Mouse (Mus musculus) frontal cortex, postnatal 36 days (tissue): Measurements from ENCODE around the gene Ccnl1.

Experiments used
- DNase-seq, 2 experiments: peaks; one replicate each; pipeline ENCODE4 v3.0.0; 2022; ENCODE audit warnings: low spot score in 2 of 2

Gene Ccnl1

GRCm38 (mm10) chr3:65927101-65927501, 30.9 kb downstream of the Ccnl1 start:
- DNase-seq = no peak

- DNase-seq = no peak
Measured at GRCm38 (mm10) chr3:65926426-65926825, 31.6 kb downstream of the Ccnl1 start.

GRCm38 (mm10) chr3:65925058-65925740, 32.9 kb downstream of the Ccnl1 start:
- no peak for DNase-seq

- DNase-seq = no peak
Measured at GRCm38 (mm10) chr3:65922420-65922819, 35.6 kb downstream of the Ccnl1 start.

GRCm38 (mm10) chr3:65921671-65922070, 36.4 kb downstream of the Ccnl1 start:
- DNase-seq = no peak

GRCm38 (mm10) chr3:65919016-65919415, 39.0 kb downstream of the Ccnl1 start:
- DNase-seq = no peak

- no peak for DNase-seq
Measured at GRCm38 (mm10) chr3:65912928-65913327, 45.1 kb downstream of the Ccnl1 start.

- peak; percentile 25 to 33 for DNase-seq
Measured at GRCm38 (mm10) chr3:65912217-65912616, 45.8 kb downstream of the Ccnl1 start.

- no peak for DNase-seq
Measured at GRCm38 (mm10) chr3:65911265-65911664, 46.8 kb downstream of the Ccnl1 start.

GRCm38 (mm10) chr3:65909454-65909853, 48.6 kb downstream of the Ccnl1 start:
- DNase-seq = no peak

GRCm38 (mm10) chr3:65907536-65907935, 50.5 kb downstream of the Ccnl1 start:
- no peak for DNase-seq

GRCm38 (mm10) chr3:65905281-65906169, 52.5 kb downstream of the Ccnl1 start:
- no peak for DNase-seq

- DNase-seq = no peak
Measured at GRCm38 (mm10) chr3:65904711-65905110, 53.3 kb downstream of the Ccnl1 start.

- no peak for DNase-seq
Measured at GRCm38 (mm10) chr3:65904106-65904505, 53.9 kb downstream of the Ccnl1 start.

GRCm38 (mm10) chr3:65898598-65899278, 59.3 kb downstream of the Ccnl1 start:
- DNase-seq = no peak

- no peak for DNase-seq
Measured at GRCm38 (mm10) chr3:65897233-65897993, 60.6 kb downstream of the Ccnl1 start.
